Mouse (Mus musculus) limb, embryonic 14.5 days (tissue): ENCODE results near the gene Zfp536. TPM values are rescaled to one million over a fixed set of nuclear protein-coding genes. Genes with fewer than 3 reads are reported as not detected.

Source experiments
- ATAC-seq: fragments of 200-750 bp; cut with Nextera tagmentation; 2 replicates; pipeline ENCODE4 v1.8.0; 2017; ENCODE audit warnings: low read depth, moderate number of reproducible peaks, moderate TSS enrichment; ENCODE audit not compliant: low FRiP score
- DNase-seq: peaks from one replicate; pipeline ENCODE4 v3.0.0-alpha.2; 2015; ENCODE audit warnings: low spot score
- H3K27ac ChIP-seq: fragments of 300-500 bp; sonication (generic); replicated peaks from 2 replicates; pipeline ENCODE4 v1.5.1; 2014; ENCODE audit warnings: low read depth, mild to moderate bottlenecking, low read length, moderate library complexity, mixed read lengths
- H3K27me3 ChIP-seq: fragments of 300-500 bp; sonication (generic); 2 replicates; pipeline ENCODE4 v1.6.1; 2014; ENCODE audit warnings: low read length, mixed read lengths; ENCODE audit not compliant: control insufficient read depth, insufficient read depth
- H3K36me3 ChIP-seq: fragments of 300-500 bp; sonication (generic); 2 replicates; pipeline ENCODE4 v1.6.1; 2014; ENCODE audit warnings: mild to moderate bottlenecking, low read length, moderate library complexity, mixed read lengths; ENCODE audit not compliant: control insufficient read depth, insufficient read depth
- H3K4me1 ChIP-seq: fragments of 300-500 bp; sonication (generic); 2 replicates; pipeline ENCODE4 v1.6.1; 2014; ENCODE audit warnings: antibody characterized with exemption, low read length, mixed read lengths; ENCODE audit not compliant: control insufficient read depth, insufficient read depth
- H3K4me2 ChIP-seq: fragments of 300-500 bp; sonication (generic); replicated peaks from 2 replicates; pipeline ENCODE4 v1.6.1; 2014; ENCODE audit warnings: low read depth, mild to moderate bottlenecking, low read length, moderate library complexity; ENCODE audit not compliant: severe bottlenecking
- H3K4me3 ChIP-seq: fragments of 300-500 bp; sonication (generic); replicated peaks from 2 replicates; pipeline ENCODE4 v1.5.1; 2014; ENCODE audit warnings: low read length
- H3K9ac ChIP-seq: fragments of 300-500 bp; sonication (generic); 2 replicates; pipeline ENCODE4 v1.6.1; 2014; ENCODE audit warnings: mild to moderate bottlenecking, low read depth, low read length, moderate library complexity; ENCODE audit not compliant: severe bottlenecking
- H3K9me3 ChIP-seq: fragments of 300-500 bp; sonication (generic); 2 replicates; pipeline ENCODE4 v1.6.1; 2016; ENCODE audit warnings: low read length; ENCODE audit not compliant: control insufficient read depth
- POLR2A ChIP-seq: fragments of 200-500 bp; IDR thresholded peaks from 2 replicates; pipeline ENCODE4 v1.8.0; 2012; ENCODE audit warnings: inconsistent platforms, mild to moderate bottlenecking, moderate library complexity, borderline replicate concordance; ENCODE audit not compliant: insufficient read depth, insufficient read length; ENCODE audit errors: extremely low read depth
- WGBS: fragments of 180-500 bp; shearing (Covaris S2); extraction: QIAGEN DNeasy Blood & Tissue Kit; methylation state at CpG from one replicate; pipeline ENCODE4 v1.1.7; 2014; 5-methylcytosine and 5-hydroxymethylcytosine counted together
- polyA plus RNA-seq, 2 experiments: library from polyadenylated mRNA; depleted of rRNA in 1 of 2; stranded (reverse) in 1 of 2; unstranded in 1 of 2; fragments of >200 nt; fragmentation: Nextera tagmentation in 1 of 2; extraction: Ambion mirVana in 1 of 2; gene quantifications; 2 replicates each; pipeline versions ENCODE4 v1.2.1 to v1.2.3; 2012 to 2014

Zfp536 gene
- polyA plus RNA-seq, 2 experiments: 3.8 to 6.5 TPM

DNA sequence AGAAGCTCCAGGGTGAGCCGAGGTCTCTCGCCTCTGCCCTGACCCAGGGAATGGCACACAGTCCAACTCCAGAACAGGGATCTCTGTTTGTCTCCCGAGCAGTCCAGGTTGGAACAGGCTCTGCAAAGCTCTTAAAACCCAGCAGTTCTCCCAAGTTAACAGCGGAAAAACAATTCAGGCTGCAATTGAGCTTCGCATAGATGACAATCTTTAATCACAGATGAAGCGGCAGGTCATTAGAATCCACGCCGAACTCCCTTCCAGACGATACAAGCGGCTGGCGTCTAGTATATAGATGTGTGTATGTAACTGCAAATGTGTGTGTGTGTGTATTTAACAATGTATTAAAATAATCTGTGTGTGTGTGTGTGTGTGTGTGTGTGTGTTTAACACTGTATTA is 268.3 kb downstream of the Zfp536 start:
- Histone ChIP-seq H3K36me3 (no peaks in the 10 kb centered on the region), H3K4me2 (no peak overlapping the region), H3K27ac (no peak overlapping the region), H3K9me3 (no peaks in the 10 kb centered on the region), H3K27me3 (no peaks in the 10 kb centered on the region), H3K4me3 (no peak overlapping the region), H3K4me1 (no peaks in the 10 kb centered on the region), H3K9ac (no peak overlapping the region)
- DNase-seq: no peak
- ATAC-seq: no peak
- WGBS: 78% methylated on average over 11 of the region's 11 CpGs
- TF ChIP-seq POLR2A: no peak

DNA sequence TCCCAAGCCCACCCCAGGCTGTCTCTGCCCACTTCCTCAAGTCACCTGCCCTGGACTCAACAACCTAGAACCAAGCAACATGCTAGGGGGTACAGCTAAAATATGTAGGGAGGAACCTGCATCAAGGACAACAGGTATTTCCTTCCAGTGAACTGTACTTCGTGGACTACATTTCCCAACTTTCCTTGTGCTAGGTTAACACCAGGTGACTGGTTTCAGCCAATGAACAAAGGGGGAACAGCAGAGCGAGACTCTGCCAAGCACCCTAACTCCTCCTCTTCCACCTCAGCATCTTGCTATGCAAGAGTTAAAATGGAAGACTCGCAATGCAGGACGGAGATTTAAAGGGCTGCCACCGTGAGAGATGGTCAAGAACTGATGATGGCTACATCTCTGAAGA is 274.6 kb downstream of the Zfp536 start:
- DNase-seq: no peak
- Histone ChIP-seq H3K4me3 (no peak overlapping the region), H3K9me3 (no peaks in the 10 kb centered on the region), H3K4me2 (no peak overlapping the region), H3K27me3 (no peaks in the 10 kb centered on the region), H3K9ac (no peak overlapping the region), H3K36me3 (no peaks in the 10 kb centered on the region), H3K4me1 (0 out of 2 replicates have a peak, but pooled peaks cover 2% of the 10 kb centered on the region), H3K27ac (no peak overlapping the region)
- WGBS: 55% methylated on average over 5 of the region's 5 CpGs
- no peak for ATAC-seq
- TF ChIP-seq POLR2A: no peak

DNA sequence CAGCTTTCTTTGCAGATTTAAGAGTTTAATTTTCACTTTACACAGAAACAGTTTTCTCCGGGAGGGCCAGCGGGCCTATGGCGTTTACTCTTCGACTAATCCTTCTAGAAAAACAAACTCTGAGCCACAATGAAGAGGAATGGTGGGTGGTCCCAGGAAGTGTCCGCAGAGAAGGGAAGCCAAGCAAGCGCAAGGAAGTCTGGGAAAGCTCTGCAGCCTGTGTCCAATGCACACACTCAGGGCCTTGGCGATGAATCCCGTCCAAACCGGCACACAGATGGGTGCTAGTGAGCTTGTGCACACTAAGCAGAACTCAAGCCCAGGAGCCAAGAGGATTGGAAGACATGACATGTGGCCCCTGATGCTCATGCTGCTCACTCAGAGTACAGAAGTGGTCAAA is 276.9 kb downstream of the Zfp536 start:
- no peak overlapping the region for H3K4me3 ChIP-seq
- no peaks in the 10 kb centered on the region for H3K27me3 ChIP-seq
- H3K9me3 ChIP-seq: no peaks in the 10 kb centered on the region
- no peak for TF ChIP-seq POLR2A
- WGBS: 81% methylated on average over 9 of the region's 9 CpGs
- H3K36me3 ChIP-seq: no peaks in the 10 kb centered on the region
- ATAC-seq: no peak
- DNase-seq: no peak
- H3K9ac ChIP-seq: no peak overlapping the region
- 0 out of 2 replicates have a peak, but pooled peaks cover 2% of the 10 kb centered on the region for H3K4me1 ChIP-seq
- no peak overlapping the region for H3K27ac ChIP-seq
- H3K4me2 ChIP-seq: no peak overlapping the region

DNA sequence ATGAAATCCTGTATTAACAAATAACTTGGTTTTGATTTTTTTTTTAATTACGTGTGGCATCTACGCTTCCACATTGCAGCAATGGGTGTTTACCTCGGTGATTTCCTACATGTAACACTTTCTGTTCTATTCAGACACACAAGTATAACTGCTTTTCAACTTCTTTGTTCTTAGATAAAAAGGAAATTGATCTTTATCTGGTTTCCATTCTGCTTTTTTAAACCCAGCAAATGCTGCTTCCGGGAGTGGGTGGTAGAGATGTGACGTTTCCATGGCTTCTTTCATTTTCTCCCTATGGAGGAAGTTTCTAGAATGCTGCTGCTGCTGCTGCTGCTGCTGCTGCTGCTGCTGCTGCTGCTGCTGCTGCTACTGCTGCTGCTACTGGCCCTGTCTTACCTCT is 283.1 kb downstream of the Zfp536 start:
- TF ChIP-seq POLR2A: no peak
- H3K4me2 ChIP-seq: no peak overlapping the region
- no peak for DNase-seq
- H3K9me3 ChIP-seq: no peaks in the 10 kb centered on the region
- H3K27ac ChIP-seq: no peak overlapping the region
- H3K36me3 ChIP-seq: no peaks in the 10 kb centered on the region
- 70% methylated on average over 5 of the region's 5 CpGs for WGBS
- no peak overlapping the region for H3K9ac ChIP-seq
- H3K27me3 ChIP-seq: no peaks in the 10 kb centered on the region
- no peak for ATAC-seq
- 0 out of 2 replicates have a peak, but pooled peaks cover 2% of the 10 kb centered on the region for H3K4me1 ChIP-seq
- H3K4me3 ChIP-seq: no peak overlapping the region

DNA sequence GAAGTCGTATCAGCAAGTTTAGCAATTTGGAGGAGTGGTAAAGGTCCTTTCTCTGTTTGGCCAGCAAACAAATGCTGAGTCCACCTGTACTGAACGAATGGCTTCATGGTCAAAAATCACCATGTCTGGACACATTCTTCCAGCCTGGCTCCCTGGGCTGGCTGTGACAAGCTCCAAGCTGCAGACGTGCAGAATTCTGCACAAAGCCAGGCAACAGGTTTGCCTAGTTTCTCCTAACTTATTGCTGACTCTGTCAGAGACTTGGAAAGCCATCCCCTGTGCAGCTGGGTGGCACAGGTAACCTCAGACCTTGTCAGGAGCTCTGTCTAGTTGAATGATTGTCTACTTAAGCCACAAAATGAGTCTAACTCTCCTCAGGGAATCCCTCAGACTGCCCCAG is 288.5 kb downstream of the Zfp536 start:
- H3K4me1 ChIP-seq: no peaks in the 10 kb centered on the region
- H3K9me3 ChIP-seq: no peaks in the 10 kb centered on the region
- H3K27me3 ChIP-seq: no peaks in the 10 kb centered on the region
- no peak overlapping the region for H3K27ac ChIP-seq
- WGBS: 74% methylated on average over 3 of the region's 3 CpGs
- ATAC-seq: no peak
- H3K36me3 ChIP-seq: no peaks in the 10 kb centered on the region
- no peak for DNase-seq
- no peak overlapping the region for H3K4me2 ChIP-seq
- no peak overlapping the region for H3K4me3 ChIP-seq
- H3K9ac ChIP-seq: no peak overlapping the region
- TF ChIP-seq POLR2A: no peak

DNA sequence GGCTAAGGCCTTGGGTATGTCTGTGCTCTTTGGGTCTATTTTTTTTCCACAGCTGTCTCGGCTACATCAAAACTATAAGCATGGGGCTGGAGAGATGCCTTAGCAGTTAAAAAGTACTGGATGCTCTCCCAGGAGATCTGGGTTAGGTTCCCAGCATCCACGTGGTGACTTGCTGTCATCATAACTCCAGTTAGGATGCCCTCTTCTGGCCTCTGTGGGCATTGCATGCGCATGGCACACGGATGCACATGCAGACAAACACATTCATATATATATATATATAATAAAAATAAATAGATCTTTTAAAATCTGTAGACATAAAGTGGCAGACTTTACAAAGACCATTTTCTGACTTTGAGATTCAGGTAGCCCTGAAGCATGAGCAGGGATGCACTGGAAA is 290.9 kb downstream of the Zfp536 start:
- Histone ChIP-seq H3K9me3 (no peaks in the 10 kb centered on the region), H3K27me3 (no peaks in the 10 kb centered on the region), H3K4me3 (no peak overlapping the region), H3K36me3 (no peaks in the 10 kb centered on the region), H3K4me2 (no peak overlapping the region), H3K4me1 (no peaks in the 10 kb centered on the region), H3K27ac (no peak overlapping the region), H3K9ac (no peak overlapping the region)
- no peak for ATAC-seq
- TF ChIP-seq POLR2A: no peak
- 74% methylated on average over 4 of the region's 4 CpGs for WGBS
- no peak for DNase-seq
